In genomic region chr8:74640636-74641035, GRCm38 (mm10) we compare ENCODE assay signal across 32 mouse cellular contexts.
"Had no signal": no experiment of that assay in that cellular context is flagged by ENCODE, and none has a peak within 500 bp of the region (broad histone marks: within the 10 kb centered on the region; RNA-seq: fewer than 3 reads in every experiment).

No protein-coding gene starts in this region.

- H3K4me2 ChIP-seq: limb, embryonic 12.5 days; limb, embryonic 13.5 days; limb, embryonic 15.5 days; liver, embryonic 11.5 days; liver, embryonic 12.5 days; liver, embryonic 13.5 days; liver, embryonic 15.5 days; lung, embryonic 14.5 days; lung, embryonic 15.5 days; midbrain, embryonic 11.5 days; midbrain, embryonic 12.5 days; midbrain, embryonic 13.5 days; midbrain, embryonic 15.5 days had no signal

- DNase-seq: left cerebral cortex, postnatal 4 days; liver; liver, embryonic 13.5 days; liver, postnatal 0 days; lung, adult 18-20 months; lung, adult 2 months; lung, embryonic 14.5 days; lung, postnatal 10 days; lung, postnatal 14 days; lung, postnatal 36 days; lung, postnatal 4 days; midbrain, embryonic 14.5 days had no signal

- H3K27me3 ChIP-seq: limb, embryonic 12.5 days; limb, embryonic 13.5 days; limb, embryonic 15.5 days; liver, embryonic 12.5 days; liver, embryonic 13.5 days; liver, embryonic 15.5 days; lung, embryonic 15.5 days; megakaryocyte, embryonic 14.5 days; midbrain, embryonic 12.5 days; midbrain, embryonic 13.5 days; midbrain, embryonic 15.5 days had no signal

- H3K36me3 ChIP-seq: limb, embryonic 10.5 days; limb, embryonic 12.5 days; limb, embryonic 13.5 days; limb, embryonic 15.5 days; liver, embryonic 12.5 days; liver, embryonic 13.5 days; liver, embryonic 15.5 days; lung, embryonic 15.5 days; midbrain, embryonic 10.5 days; midbrain, embryonic 12.5 days; midbrain, embryonic 13.5 days; midbrain, embryonic 15.5 days had no signal

- H3K4me1 ChIP-seq: limb, embryonic 10.5 days; limb, embryonic 12.5 days; limb, embryonic 13.5 days; limb, embryonic 15.5 days; liver, embryonic 12.5 days; liver, embryonic 13.5 days; liver, embryonic 15.5 days; lung, embryonic 15.5 days; megakaryocyte, embryonic 14.5 days; midbrain, embryonic 10.5 days; midbrain, embryonic 12.5 days; midbrain, embryonic 13.5 days; midbrain, embryonic 15.5 days had no signal

- H3K9ac ChIP-seq: limb, embryonic 12.5 days; limb, embryonic 13.5 days; limb, embryonic 15.5 days; liver, embryonic 12.5 days; liver, embryonic 13.5 days; liver, embryonic 14.5 days; liver, embryonic 15.5 days; liver, postnatal 0 days; lung, embryonic 14.5 days; lung, embryonic 15.5 days; midbrain, embryonic 12.5 days; midbrain, embryonic 13.5 days; midbrain, embryonic 15.5 days had no signal

- H3K27ac ChIP-seq: left cerebral cortex, adult 2 months; limb, embryonic 10.5 days; limb, embryonic 12.5 days; limb, embryonic 13.5 days; limb, embryonic 15.5 days; liver, embryonic 12.5 days; liver, embryonic 13.5 days; liver, embryonic 14.5 days; liver, embryonic 15.5 days; lung, embryonic 15.5 days; macrophage; midbrain, embryonic 10.5 days; midbrain, embryonic 12.5 days; midbrain, embryonic 13.5 days; midbrain, embryonic 15.5 days had no signal

- H3K9me3 ChIP-seq: limb, embryonic 10.5 days; limb, embryonic 12.5 days; limb, embryonic 13.5 days; limb, embryonic 15.5 days; liver, embryonic 12.5 days; liver, embryonic 13.5 days; liver, embryonic 15.5 days; lung, embryonic 15.5 days; megakaryocyte, embryonic 14.5 days; midbrain, embryonic 10.5 days; midbrain, embryonic 12.5 days; midbrain, embryonic 13.5 days; midbrain, embryonic 15.5 days had no signal

- ATAC-seq: liver, embryonic 12.5 days; liver, postnatal 0 days; lung, postnatal 0 days; midbrain, embryonic 13.5 days; midbrain, embryonic 15.5 days; midbrain, embryonic 16.5 days had no signal

- H3K4me3 ChIP-seq: left cerebral cortex, adult 2 months; limb, embryonic 10.5 days; limb, embryonic 12.5 days; limb, embryonic 13.5 days; limb, embryonic 15.5 days; liver, embryonic 12.5 days; liver, embryonic 13.5 days; liver, embryonic 15.5 days; lung, embryonic 15.5 days; megakaryocyte, embryonic 14.5 days; midbrain, embryonic 10.5 days; midbrain, embryonic 12.5 days; midbrain, embryonic 13.5 days; midbrain, embryonic 15.5 days; myocyte had no signal
